20 mouse cellular contexts compared by ENCODE assay signal in genomic region chr12:5387112-5387511, GRCm38 (mm10). TPM values are rescaled to one million over a fixed set of nuclear protein-coding genes. Genes with fewer than 3 reads are reported as not detected.
"Had no signal": no experiment of that assay in that cellular context is flagged by ENCODE, and none has a peak within 500 bp of the region (broad histone marks: within the 10 kb centered on the region; RNA-seq: fewer than 3 reads in every experiment).

No protein-coding gene starts in this region.

- H3K9ac ChIP-seq: limb, embryonic 13.5 days; liver, embryonic 12.5 days; liver, embryonic 15.5 days; midbrain, embryonic 12.5 days; midbrain, embryonic 15.5 days; neural tube, embryonic 12.5 days; neural tube, embryonic 15.5 days; stomach, embryonic 15.5 days had no signal

- H3K27ac ChIP-seq: limb, embryonic 10.5 days; limb, embryonic 13.5 days; liver, embryonic 12.5 days; liver, embryonic 15.5 days; macrophage; midbrain, embryonic 12.5 days; midbrain, embryonic 15.5 days; neural tube, embryonic 12.5 days; neural tube, embryonic 15.5 days; stomach, embryonic 15.5 days had no signal

- H3K27me3 ChIP-seq: limb, embryonic 13.5 days; liver, embryonic 12.5 days; liver, embryonic 15.5 days; midbrain, embryonic 12.5 days; midbrain, embryonic 15.5 days; neural tube, embryonic 12.5 days; neural tube, embryonic 15.5 days; stomach, embryonic 15.5 days had no signal

- ATAC-seq: liver, embryonic 12.5 days had no signal

- H3K4me3 ChIP-seq: limb, embryonic 10.5 days; limb, embryonic 13.5 days; liver, embryonic 12.5 days; liver, embryonic 15.5 days; midbrain, embryonic 12.5 days; midbrain, embryonic 15.5 days; neural tube, embryonic 12.5 days; neural tube, embryonic 15.5 days; stomach, embryonic 15.5 days had no signal

- H3K36me3 ChIP-seq: limb, embryonic 10.5 days; limb, embryonic 13.5 days; liver, embryonic 12.5 days; liver, embryonic 15.5 days; midbrain, embryonic 12.5 days; midbrain, embryonic 15.5 days; neural tube, embryonic 12.5 days; neural tube, embryonic 15.5 days; stomach, embryonic 15.5 days had no signal

- H3K4me2 ChIP-seq: limb, embryonic 13.5 days; liver, embryonic 12.5 days; liver, embryonic 15.5 days; midbrain, embryonic 12.5 days; midbrain, embryonic 15.5 days; neural tube, embryonic 12.5 days; neural tube, embryonic 15.5 days; stomach, embryonic 15.5 days had no signal

- H3K9me3 ChIP-seq: limb, embryonic 10.5 days; limb, embryonic 13.5 days; liver, embryonic 12.5 days; liver, embryonic 15.5 days; midbrain, embryonic 12.5 days; midbrain, embryonic 15.5 days; neural tube, embryonic 12.5 days; neural tube, embryonic 15.5 days; stomach, embryonic 15.5 days had no signal

- DNase-seq: kidney, postnatal 10 days; kidney, postnatal 36 days; layer of hippocampus, postnatal 36 days; liver; lung, adult 18-20 months; lung, postnatal 14 days; right cerebral cortex, adult 18-20 months; right cerebral cortex, postnatal 14 days; right cerebral cortex, postnatal 4 days; thymus, postnatal 25 days had no signal

- H3K4me1 ChIP-seq: limb, embryonic 13.5 days; liver, embryonic 12.5 days; liver, embryonic 15.5 days; midbrain, embryonic 12.5 days; midbrain, embryonic 15.5 days; neural tube, embryonic 12.5 days; neural tube, embryonic 15.5 days; stomach, embryonic 15.5 days had no signal

RNA-seq across cellular contexts. Expression of gene Klhl29, which starts 11.6 kb away (rescaled TPM):
- polyA plus RNA-seq: macrophage had no signal
